Mouse (Mus musculus): ENCODE results near the gene Cd160. TPM values are rescaled to one million over a fixed set of nuclear protein-coding genes. Genes with fewer than 3 reads are reported as not detected.

Cd160 gene
- polyA plus RNA-seq, 1 experiment: 0.78 TPM

GRCm38 (mm10) chr3:96828308-96828864 lies 765 bp downstream of the Cd160 start:
- no peak for DNase-seq (ENCODE audit: low spot score)

DNA sequence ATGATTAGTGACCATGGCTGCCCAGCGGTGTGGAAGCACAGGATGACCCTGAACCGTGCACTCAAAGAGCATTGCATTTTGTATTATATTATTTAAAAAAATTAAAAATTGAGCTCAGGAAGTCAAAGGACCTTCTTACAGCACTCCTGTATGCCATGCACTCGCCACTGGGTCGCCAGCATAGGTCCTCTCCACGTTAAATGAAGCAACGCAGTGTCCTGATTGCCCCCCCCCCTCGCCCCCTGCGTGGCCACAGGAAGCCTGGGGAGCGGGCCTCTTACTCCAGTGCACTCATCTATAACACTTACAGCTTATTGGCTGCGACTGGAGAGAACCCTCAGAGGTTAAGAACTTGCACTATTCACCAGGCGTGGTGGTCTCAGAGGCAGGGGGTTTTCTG lies 3.9 kb downstream of the Cd160 start:
- no peak for DNase-seq (ENCODE audit: low spot score)

- no peak for DNase-seq (ENCODE audit: low spot score)
Observed at GRCm38 (mm10) chr3:96824614-96825013, 4.5 kb downstream of the Cd160 start.

- no peak for DNase-seq (ENCODE audit: low spot score)
Observed at GRCm38 (mm10) chr3:96823701-96824100, 5.5 kb downstream of the Cd160 start.

DNA sequence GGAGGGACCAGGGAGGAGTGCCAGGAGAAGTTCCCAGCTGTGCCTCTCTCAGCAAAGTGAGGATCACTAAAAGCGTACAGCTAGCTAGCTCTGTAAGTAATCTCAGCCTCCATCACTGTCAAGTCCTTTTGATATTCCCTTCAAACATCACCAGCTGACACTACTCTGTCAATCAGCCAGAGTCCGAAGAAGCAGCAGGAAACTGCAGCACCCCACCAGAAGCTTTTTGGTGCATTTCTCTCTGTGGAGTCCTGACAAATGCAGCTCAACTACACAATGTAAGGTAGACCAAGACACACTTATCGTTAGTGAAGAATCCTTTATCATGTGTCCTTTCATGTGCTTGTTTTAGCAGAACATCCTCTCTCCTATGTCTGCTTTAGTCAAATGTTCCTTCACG lies 7.6 kb downstream of the Cd160 start:
- DNase-seq (ENCODE audit: low spot score): no peak

GRCm38 (mm10) chr3:96820116-96820915 lies 8.8 kb downstream of the Cd160 start:
- no peak for DNase-seq (ENCODE audit: low spot score)

DNA sequence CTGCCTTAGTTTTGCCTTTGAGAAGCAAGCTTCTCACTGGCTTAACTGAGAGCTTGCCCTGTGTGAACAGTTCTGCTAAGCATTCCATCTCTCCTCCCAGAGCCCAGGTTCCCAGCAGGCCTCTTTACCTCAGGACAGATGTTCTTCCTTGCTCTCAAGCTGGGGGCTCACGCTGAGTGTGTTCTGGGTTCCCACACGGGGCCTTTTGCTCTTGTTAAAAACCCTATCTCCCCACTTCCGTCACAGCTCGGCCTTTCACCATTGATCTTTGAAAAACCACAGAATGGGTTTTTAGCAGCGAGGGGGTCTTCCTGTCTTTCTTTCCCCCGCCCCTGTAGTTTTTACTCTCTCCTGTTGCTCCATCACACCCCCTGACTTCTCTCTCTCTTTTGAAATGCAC lies 14.8 kb downstream of the Cd160 start:
- DNase-seq (ENCODE audit: low spot score): no peak

GRCm38 (mm10) chr3:96813591-96814244 lies 15.4 kb downstream of the Cd160 start:
- no peak for DNase-seq (ENCODE audit: low spot score)

- no peak for DNase-seq (ENCODE audit: low spot score)
Observed at GRCm38 (mm10) chr3:96813106-96813505, 16.0 kb downstream of the Cd160 start.

DNA sequence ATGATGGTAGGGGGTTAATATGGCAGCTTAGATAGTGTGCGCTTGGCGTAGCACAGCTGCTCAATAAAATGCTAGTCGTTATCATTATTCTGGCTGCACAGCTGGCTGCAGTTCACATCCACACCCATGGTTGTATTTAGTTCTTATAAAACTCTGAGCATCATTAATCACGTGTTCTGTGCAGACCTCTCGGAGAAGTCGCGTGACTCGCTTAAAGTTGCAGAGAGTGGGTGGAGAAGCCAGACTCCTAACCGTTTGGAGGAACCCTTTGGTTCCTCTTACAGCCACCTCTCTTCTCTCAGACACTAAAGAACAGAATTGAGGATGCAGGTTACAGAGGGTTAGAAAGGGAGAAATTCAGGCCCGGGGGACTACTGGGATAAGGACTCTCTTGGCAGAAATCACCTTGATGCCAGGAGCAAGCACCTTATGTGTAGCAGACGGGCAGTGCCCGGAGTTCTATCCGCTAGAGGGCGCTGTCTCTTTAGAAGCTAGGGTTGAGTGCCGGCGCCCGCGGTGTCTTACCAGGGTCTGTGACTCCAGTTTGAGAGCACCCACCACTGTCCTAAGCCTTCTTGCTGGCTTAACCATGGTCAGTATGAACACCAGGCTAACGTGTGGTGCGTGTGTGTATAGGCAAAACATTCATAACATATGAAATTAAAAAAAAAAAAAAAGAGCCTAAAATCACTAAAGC lies 16.6 kb downstream of the Cd160 start:
- DNase-seq (ENCODE audit: low spot score): peak; percentile 54

DNA sequence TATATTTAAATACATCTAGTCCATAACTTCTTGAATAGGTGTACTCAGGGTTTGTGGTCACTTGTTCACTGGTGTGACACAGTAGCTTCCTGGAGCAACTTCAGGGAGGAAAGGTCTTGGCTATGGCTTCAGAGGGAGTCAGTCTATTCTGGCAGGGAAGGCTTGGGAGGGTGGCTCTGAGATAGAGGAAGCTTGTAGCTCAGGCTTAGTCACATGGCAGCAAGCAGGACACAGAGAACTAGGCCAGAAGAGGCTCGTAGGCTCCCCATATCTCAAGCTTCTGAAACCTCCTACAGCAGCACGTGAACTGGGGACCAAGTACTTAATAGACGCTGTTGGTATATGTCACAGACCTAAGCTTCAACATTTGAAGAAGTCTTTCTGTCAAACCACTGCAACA lies 17.9 kb downstream of the Cd160 start:
- DNase-seq (ENCODE audit: low spot score): no peak

- no peak for DNase-seq (ENCODE audit: low spot score)
Observed at GRCm38 (mm10) chr3:96808651-96809050, 20.5 kb downstream of the Cd160 start.

DNA sequence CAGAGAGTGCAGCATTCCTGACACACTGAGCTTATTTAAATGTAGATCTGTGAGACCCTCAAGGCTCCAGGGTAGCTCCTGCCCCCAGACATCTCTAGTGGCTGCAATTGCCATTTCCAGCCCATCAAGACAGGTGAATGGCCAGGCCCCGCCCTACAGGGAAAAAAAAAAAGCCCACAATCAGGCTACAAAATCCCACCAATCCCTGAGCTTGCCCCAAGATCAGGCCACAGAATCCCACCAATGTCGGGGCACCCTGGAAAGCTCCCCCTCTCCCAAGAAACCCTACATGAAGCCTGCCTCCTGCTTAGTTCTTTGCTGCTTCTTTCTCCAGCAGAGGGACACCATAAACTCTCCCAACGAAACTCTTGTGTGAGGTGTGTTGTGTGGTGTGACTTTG lies 21.0 kb downstream of the Cd160 start:
- no peak for DNase-seq (ENCODE audit: low spot score)

DNA sequence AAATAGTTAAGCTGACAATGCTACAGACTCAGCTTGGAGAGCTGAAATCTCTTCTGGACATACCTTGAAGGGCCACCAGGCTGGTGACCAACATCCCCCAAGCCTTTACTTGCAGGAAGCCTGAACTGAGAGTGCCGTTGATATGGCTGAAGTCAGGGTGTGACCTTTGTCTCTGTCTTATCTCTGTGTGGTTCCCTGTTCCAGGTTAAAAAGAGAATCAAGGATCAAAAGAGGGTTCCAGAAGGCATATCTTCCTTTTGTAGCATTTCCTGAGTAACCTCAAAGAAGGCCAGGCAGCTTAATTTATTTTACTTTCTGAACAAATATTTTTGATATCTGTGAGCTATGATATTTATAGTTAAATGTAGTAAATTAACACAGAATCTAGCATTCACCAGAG lies 26.9 kb downstream of the Cd160 start:
- no peak for DNase-seq (ENCODE audit: low spot score)

- no peak for DNase-seq (ENCODE audit: low spot score)
Observed at GRCm38 (mm10) chr3:96800254-96800653, 28.9 kb downstream of the Cd160 start.

GRCm38 (mm10) chr3:96788506-96788905 lies 40.6 kb downstream of the Cd160 start:
- DNase-seq (ENCODE audit: low spot score): no peak

DNA sequence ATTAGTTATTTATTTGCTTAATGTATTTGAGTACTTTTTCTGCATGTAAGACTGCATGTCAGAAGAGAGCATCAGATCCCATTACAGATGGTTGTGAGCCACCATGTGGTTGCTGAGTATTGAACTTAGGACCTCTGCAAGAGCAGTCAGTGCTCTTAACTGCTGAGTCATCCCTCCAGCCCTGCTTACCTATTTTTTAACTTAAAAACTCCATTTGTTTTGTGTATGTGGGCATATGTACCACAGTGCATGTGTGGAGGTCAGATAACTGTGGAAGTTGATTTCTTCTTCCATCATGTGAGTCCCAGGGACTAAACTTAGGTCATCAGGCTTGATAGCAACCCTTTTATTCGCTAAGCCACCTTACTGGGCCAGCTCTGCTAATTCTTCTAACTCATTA lies 41.4 kb downstream of the Cd160 start:
- no peak for DNase-seq (ENCODE audit: low spot score)

GRCm38 (mm10) chr3:96782236-96782635 lies 46.9 kb downstream of the Cd160 start:
- no peak for DNase-seq (ENCODE audit: low spot score)

GRCm38 (mm10) chr3:96777120-96777519 lies 52.0 kb downstream of the Cd160 start:
- no peak for DNase-seq (ENCODE audit: low spot score)

DNA sequence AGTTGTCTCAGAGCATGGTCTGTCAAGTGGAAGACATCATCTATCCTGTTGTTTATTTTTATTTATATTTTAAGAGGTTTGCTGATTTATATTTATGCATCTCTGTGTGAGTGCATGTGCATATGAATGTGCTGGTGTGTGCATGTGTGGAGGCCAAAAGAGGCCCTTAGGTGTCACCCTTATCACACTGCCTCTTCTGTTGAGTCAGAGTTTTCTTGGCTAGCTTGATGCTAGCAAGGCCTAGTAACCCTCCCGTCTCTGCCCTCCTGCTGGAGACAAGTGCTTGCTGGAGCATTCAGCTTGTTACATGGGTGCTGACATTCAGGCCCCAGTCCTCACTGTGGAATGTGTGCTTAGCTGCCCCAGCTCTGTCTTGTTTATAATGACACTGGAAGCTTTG lies 56.2 kb downstream of the Cd160 start:
- DNase-seq (ENCODE audit: low spot score): no peak

- DNase-seq (ENCODE audit: low spot score): no peak
Observed at GRCm38 (mm10) chr3:96769971-96770370, 59.2 kb downstream of the Cd160 start.

DNA sequence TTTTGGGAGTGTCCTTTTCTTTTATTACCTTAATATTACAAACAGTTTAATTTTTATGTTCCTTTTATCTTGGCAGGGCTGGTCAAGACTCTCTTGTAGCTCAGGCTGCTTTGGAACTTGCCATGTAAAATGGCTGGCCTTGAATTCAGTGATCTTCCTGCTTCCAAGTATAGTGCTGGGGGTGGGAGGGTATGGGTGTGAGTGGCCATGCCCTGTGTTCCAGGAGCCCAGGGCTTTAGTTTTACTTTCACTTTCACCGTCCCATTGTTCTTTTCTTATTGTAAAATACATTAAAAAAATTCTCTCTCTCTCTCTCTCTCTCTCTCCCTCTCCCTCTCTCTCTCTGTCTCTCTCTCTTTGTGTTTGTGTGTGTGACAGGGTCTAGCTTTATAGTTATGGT lies 64.6 kb downstream of the Cd160 start:
- DNase-seq (ENCODE audit: low spot score): no peak

DNA sequence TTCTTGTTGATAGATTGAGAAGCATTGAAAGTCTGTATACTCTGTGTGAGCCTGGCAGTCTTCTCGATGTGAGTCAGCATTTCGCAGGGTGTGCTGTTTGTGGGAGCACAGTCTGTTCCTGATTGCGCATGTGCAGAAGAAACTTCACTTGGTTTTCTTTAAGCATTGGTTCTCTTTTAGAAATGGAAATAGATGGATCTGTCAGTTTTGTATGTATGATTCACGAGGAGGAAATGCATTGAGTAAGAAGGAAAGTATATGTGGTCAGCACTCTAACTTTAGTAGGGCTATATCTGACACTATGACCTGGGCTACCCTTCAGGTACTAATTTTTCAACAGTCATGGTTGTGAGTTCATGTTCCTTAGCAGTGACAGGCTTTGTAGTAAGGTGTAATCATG lies 69.5 kb downstream of the Cd160 start:
- DNase-seq (ENCODE audit: low spot score): no peak

Measured in urinary bladder, adult 2 months (tissue).